Mouse (Mus musculus) right cerebral cortex, adult 2 months (tissue): ENCODE measurements around the gene March4.

Experiments used
- DNase-seq, 2 experiments: peaks; one replicate each; pipeline ENCODE4 v3.0.0; 2021 to 2022; ENCODE audit warnings: low spot score in 2 of 2

The March4 gene

GRCm38 (mm10) chr1:72450790-72451189 is 85.9 kb downstream of the March4 start:
- no peak for DNase-seq

- no peak for DNase-seq
Observed at GRCm38 (mm10) chr1:72449752-72450151, 87.0 kb downstream of the March4 start.

GRCm38 (mm10) chr1:72442747-72443146 is 94.0 kb downstream of the March4 start:
- no peak for DNase-seq

GRCm38 (mm10) chr1:72439146-72439545 is 97.6 kb downstream of the March4 start:
- peak; percentile 59 for DNase-seq

- DNase-seq: no peak
Observed at GRCm38 (mm10) chr1:72436967-72437366, 99.8 kb downstream of the March4 start.

GRCm38 (mm10) chr1:72434510-72434909 is 102.2 kb downstream of the March4 start:
- DNase-seq: no peak

GRCm38 (mm10) chr1:72432579-72432978 is 104.2 kb downstream of the March4 start:
- no peak for DNase-seq

GRCm38 (mm10) chr1:72429107-72429807 is 107.5 kb downstream of the March4 start:
- DNase-seq: no peak

GRCm38 (mm10) chr1:72428526-72428925 is 108.2 kb downstream of the March4 start:
- DNase-seq: no peak

GRCm38 (mm10) chr1:72426456-72426855 is 110.3 kb downstream of the March4 start:
- no peak for DNase-seq

GRCm38 (mm10) chr1:72422121-72422520 is 114.6 kb downstream of the March4 start:
- DNase-seq: no peak

GRCm38 (mm10) chr1:72420220-72420619 is 116.5 kb downstream of the March4 start:
- DNase-seq: no peak

GRCm38 (mm10) chr1:72418744-72419655 is 117.7 kb downstream of the March4 start:
- no peak for DNase-seq

- DNase-seq: no peak
Observed at GRCm38 (mm10) chr1:72414561-72415253, 122.0 kb downstream of the March4 start.

- DNase-seq: no peak
Observed at GRCm38 (mm10) chr1:72414133-72414532, 122.6 kb downstream of the March4 start.

GRCm38 (mm10) chr1:72413205-72413604 is 123.5 kb downstream of the March4 start:
- no peak for DNase-seq

- DNase-seq: peak in 1 of 2 experiments; percentile 27
Observed at GRCm38 (mm10) chr1:72411108-72411507, 125.6 kb downstream of the March4 start.

GRCm38 (mm10) chr1:72409936-72410335 is 126.8 kb downstream of the March4 start:
- no peak for DNase-seq

GRCm38 (mm10) chr1:72406505-72407079 is 130.1 kb downstream of the March4 start:
- DNase-seq: no peak

GRCm38 (mm10) chr1:72401331-72402069 is 135.2 kb downstream of the March4 start:
- no peak for DNase-seq

- DNase-seq: peak in 1 of 2 experiments; percentile 14
Observed at GRCm38 (mm10) chr1:72400616-72401015, 136.1 kb downstream of the March4 start.
